Mouse (Mus musculus): Measurements from ENCODE around the gene Dlk2.

Dlk2 gene

GRCm38 (mm10) chr17:46273803-46274236 lies 23.4 kb upstream of the Dlk2 start:
- no peak for DNase-seq (ENCODE audit: low spot score)

- no peak for DNase-seq (ENCODE audit: low spot score)
These were observed 22.8 kb upstream of the Dlk2 start for GRCm38 (mm10) chr17:46274465-46274864.

- no peak for DNase-seq (ENCODE audit: low spot score)
These were observed 22.2 kb upstream of the Dlk2 start for GRCm38 (mm10) chr17:46275034-46275433.

GRCm38 (mm10) chr17:46275506-46275905 lies 21.7 kb upstream of the Dlk2 start:
- no peak for DNase-seq (ENCODE audit: low spot score)

- no peak for DNase-seq (ENCODE audit: low spot score)
These were observed 19.6 kb upstream of the Dlk2 start for GRCm38 (mm10) chr17:46277586-46277985.

- no peak for DNase-seq (ENCODE audit: low spot score)
These were observed 19.0 kb upstream of the Dlk2 start for GRCm38 (mm10) chr17:46278011-46278765.

GRCm38 (mm10) chr17:46282483-46283123 lies 14.6 kb upstream of the Dlk2 start, which contains the start of gene Tjap1:
Gene Tjap1 (minus strand): TSS chr17:46283026.
- DNase-seq (ENCODE audit: low spot score), result peak; percentile 83

- no peak for DNase-seq (ENCODE audit: low spot score)
These were observed 14.1 kb upstream of the Dlk2 start for GRCm38 (mm10) chr17:46283140-46283539.

- no peak for DNase-seq (ENCODE audit: low spot score)
These were observed 13.3 kb upstream of the Dlk2 start for GRCm38 (mm10) chr17:46283911-46284310.

- no peak for DNase-seq (ENCODE audit: low spot score)
These were observed 12.6 kb upstream of the Dlk2 start for GRCm38 (mm10) chr17:46284653-46285052.

- DNase-seq (ENCODE audit: low spot score), result no peak
These were observed 11.8 kb upstream of the Dlk2 start for GRCm38 (mm10) chr17:46285407-46285806.

GRCm38 (mm10) chr17:46287678-46288095 lies 9.5 kb upstream of the Dlk2 start:
- no peak for DNase-seq (ENCODE audit: low spot score)

- no peak for DNase-seq (ENCODE audit: low spot score)
These were observed 620 bp upstream of the Dlk2 start for GRCm38 (mm10) chr17:46296601-46297000.

GRCm38 (mm10) chr17:46297028-46297363 lies 225 bp upstream of the Dlk2 start:
- no peak for DNase-seq (ENCODE audit: low spot score)

GRCm38 (mm10) chr17:46298220-46298913 lies 1.1 kb downstream of the Dlk2 start:
- DNase-seq (ENCODE audit: low spot score), result peak; percentile 86

- no peak for DNase-seq (ENCODE audit: low spot score)
These were observed 4.7 kb downstream of the Dlk2 start for GRCm38 (mm10) chr17:46301892-46302291.

GRCm38 (mm10) chr17:46304184-46304583 lies 7.0 kb downstream of the Dlk2 start:
- no peak for DNase-seq (ENCODE audit: low spot score)

GRCm38 (mm10) chr17:46306956-46307355 lies 9.7 kb downstream of the Dlk2 start:
- DNase-seq (ENCODE audit: low spot score), result no peak

GRCm38 (mm10) chr17:46309835-46310234 lies 12.6 kb downstream of the Dlk2 start:
- DNase-seq (ENCODE audit: low spot score), result no peak

- DNase-seq (ENCODE audit: low spot score), result no peak
These were observed 13.3 kb downstream of the Dlk2 start for GRCm38 (mm10) chr17:46310515-46310914.

- no peak for DNase-seq (ENCODE audit: low spot score)
These were observed 16.0 kb downstream of the Dlk2 start for GRCm38 (mm10) chr17:46313135-46313715.

- DNase-seq (ENCODE audit: low spot score), result no peak
These were observed 18.6 kb downstream of the Dlk2 start for GRCm38 (mm10) chr17:46315813-46316212.

- DNase-seq (ENCODE audit: low spot score), result no peak
These were observed 23.3 kb downstream of the Dlk2 start for GRCm38 (mm10) chr17:46320492-46320891.
